Mouse (Mus musculus) lung, postnatal 0 days (tissue): ENCODE measurements around the gene Dstn.

Experiments used
- CTCF ChIP-seq: IDR thresholded peaks from 2 replicates; pipeline ENCODE4 v1.5.1; 2016; ENCODE audit warnings: antibody characterized with exemption, mild to moderate bottlenecking
- EP300 ChIP-seq: IDR thresholded peaks from 2 replicates; pipeline ENCODE4 v1.6.1; 2016; ENCODE audit warnings: antibody characterized with exemption, mild to moderate bottlenecking, control low read depth

GRCm38 (mm10) chr2:143918831-143919502 lies 3.8 kb downstream of the Dstn start:
- TF ChIP-seq EP300 (no peak), CTCF (peak; percentile 44)
